Mouse (Mus musculus): ENCODE measurements at regions not wholly inside any gene's neighbourhood (a gene's known extent, or its start where the extent isn't known, plus 50 kb on each side); places are given as distances from the start of the nearest gene placed in this dataset.

- no peak for DNase-seq (ENCODE audit: low spot score in 2 of 2)
These were observed 468.7 kb upstream of the Fat1 start for GRCm38 (mm10) chr8:44466409-44467078.

- DNase-seq (ENCODE audit: low spot score in 2 of 2): no peak
These were observed 422.4 kb upstream of the Fat1 start for GRCm38 (mm10) chr8:44512876-44513275.

GRCm38 (mm10) chr8:44525915-44526314 lies 409.3 kb upstream of the Fat1 start:
- DNase-seq (ENCODE audit: low spot score in 2 of 2): peak in 1 of 2 experiments; percentile 3

- DNase-seq (ENCODE audit: low spot score in 2 of 2): no peak
These were observed 405.6 kb upstream of the Fat1 start for GRCm38 (mm10) chr8:44529696-44530095.

GRCm38 (mm10) chr8:44548885-44549284 lies 386.4 kb upstream of the Fat1 start:
- DNase-seq (ENCODE audit: low spot score in 2 of 2): no peak

- no peak for DNase-seq (ENCODE audit: low spot score in 2 of 2)
These were observed 376.1 kb upstream of the Fat1 start for GRCm38 (mm10) chr8:44559161-44559560.

GRCm38 (mm10) chr8:44576314-44576858 lies 358.9 kb upstream of the Fat1 start:
- DNase-seq (ENCODE audit: low spot score in 2 of 2): peak in 1 of 2 experiments; percentile 2

- no peak for DNase-seq (ENCODE audit: low spot score in 2 of 2)
These were observed 358.3 kb upstream of the Fat1 start for GRCm38 (mm10) chr8:44576993-44577392.
